Mouse (Mus musculus) bone marrow, adult 2 months (tissue): ENCODE data around the gene BC048562. TPM values are rescaled to one million over a fixed set of nuclear protein-coding genes. Genes with fewer than 3 reads are reported as not detected.

Experiments used
- H3K27ac ChIP-seq: fragments of 200-500 bp; 2 replicates; pipeline ENCODE4 v1.5.1; 2012; ENCODE audit warnings: low read depth, mild to moderate bottlenecking, control low read depth, inconsistent platforms, low read length; ENCODE audit not compliant: control insufficient read depth, poor library complexity, insufficient read depth
- H3K4me1 ChIP-seq: fragments of 200-500 bp; 2 replicates; pipeline ENCODE4 v1.6.1; 2011; ENCODE audit warnings: low read length; ENCODE audit not compliant: control insufficient read depth, insufficient read depth
- H3K4me3 ChIP-seq: fragments of 200-500 bp; replicated peaks from 2 replicates; pipeline ENCODE3; 2011; ENCODE audit warnings: mild to moderate bottlenecking, low read depth, low read length, control low read depth; ENCODE audit not compliant: control insufficient read depth
- CTCF ChIP-seq: fragments of 200-500 bp; IDR thresholded peaks from 2 replicates; pipeline ENCODE4 v1.5.1; 2011; ENCODE audit warnings: low read length, control low read depth; ENCODE audit not compliant: control insufficient read depth, insufficient read depth
- POLR2A ChIP-seq: fragments of 200-500 bp; IDR thresholded peaks from 2 replicates; pipeline ENCODE4 v1.6.1; 2011; ENCODE audit warnings: low read depth, mild to moderate bottlenecking, control low read depth, low read length, borderline replicate concordance; ENCODE audit not compliant: control insufficient read depth
- WGBS: fragments of 180-500 bp; shearing (Covaris S2); methylation state at CpG from one replicate; pipeline ENCODE4 v1.1.7; 2018; 5-methylcytosine and 5-hydroxymethylcytosine counted together
- polyA plus RNA-seq: library from polyadenylated mRNA; stranded (reverse); fragments of >200 nt; gene quantifications from 2 replicates; pipeline ENCODE4 v1.2.4, GENCODE M21; 2011; ENCODE audit warnings: low replicate concordance; ENCODE audit not compliant: missing spikeins, insufficient read depth, insufficient read length

BC048562 gene
- polyA plus RNA-seq, 1 experiment = not detected

GRCm38 (mm10) chr9:108401186-108401960 is 34.9 kb upstream of the BC048562 start:
- Histone ChIP-seq H3K27ac (no peak overlapping the region), H3K4me3 (no peak overlapping the region), H3K4me1 (no peaks in the 10 kb centered on the region; the same call in 1 of the 2 replicates)
- TF ChIP-seq POLR2A (no peak), CTCF (no peak)
- 79% methylated on average over 7 of the region's 7 CpGs for WGBS

- no peak overlapping the region for H3K27ac ChIP-seq
- no peaks in the 10 kb centered on the region; the same call in 1 of the 2 replicates for H3K4me1 ChIP-seq
- WGBS = 75% methylated on average over 4 of the region's 4 CpGs
- no peak overlapping the region for H3K4me3 ChIP-seq
- TF ChIP-seq POLR2A (no peak), CTCF (no peak)
Measured at GRCm38 (mm10) chr9:108403081-108403480, 33.2 kb upstream of the BC048562 start.

GRCm38 (mm10) chr9:108404451-108404850 is 31.8 kb upstream of the BC048562 start:
- Histone ChIP-seq H3K27ac (no peak overlapping the region), H3K4me3 (no peak overlapping the region), H3K4me1 (no peaks in the 10 kb centered on the region; the same call in 1 of the 2 replicates)
- 51% methylated on average over 8 of the region's 8 CpGs for WGBS
- no peak for TF ChIP-seq CTCF
- no peak for TF ChIP-seq POLR2A

GRCm38 (mm10) chr9:108409535-108409934 is 26.7 kb upstream of the BC048562 start:
- WGBS = 85% methylated on average over 4 of the region's 4 CpGs
- H3K4me3 ChIP-seq = no peak overlapping the region
- TF ChIP-seq CTCF = no peak
- TF ChIP-seq POLR2A = no peak
- H3K4me1 ChIP-seq = no peaks in the 10 kb centered on the region
- H3K27ac ChIP-seq = no peak overlapping the region

- H3K4me3 ChIP-seq = no peak overlapping the region
- H3K4me1 ChIP-seq = no peaks in the 10 kb centered on the region
- TF ChIP-seq CTCF (no peak), POLR2A (no peak)
- H3K27ac ChIP-seq = no peak overlapping the region
- 78% methylated on average over 9 of the region's 9 CpGs for WGBS
Measured at GRCm38 (mm10) chr9:108411381-108411942, 24.8 kb upstream of the BC048562 start.

GRCm38 (mm10) chr9:108412221-108412620 is 24.1 kb upstream of the BC048562 start:
- Histone ChIP-seq H3K4me3 (no peak overlapping the region), H3K4me1 (no peaks in the 10 kb centered on the region), H3K27ac (no peak overlapping the region)
- 66% methylated on average over 1 of the region's 1 CpGs for WGBS
- TF ChIP-seq POLR2A = no peak
- no peak for TF ChIP-seq CTCF

GRCm38 (mm10) chr9:108428384-108428783 is 7.9 kb upstream of the BC048562 start, which contains the start of gene Ccdc36:
Gene Ccdc36, minus strand, starts transcription at chr9:108428484.
- no peak within 1 kb of the TSS for H3K27ac ChIP-seq
- H3K4me1 ChIP-seq = no peaks in the 10 kb centered on the region
- no peak for TF ChIP-seq POLR2A
- no peak for TF ChIP-seq CTCF
- H3K4me3 ChIP-seq = no peak within 1 kb of the TSS

- 54% methylated on average over 32 of the region's 32 CpGs for WGBS
- Histone ChIP-seq H3K27ac (no peak overlapping the region), H3K4me1 (no peaks in the 10 kb centered on the region), H3K4me3 (no peak overlapping the region)
- no peak for TF ChIP-seq POLR2A
- no peak for TF ChIP-seq CTCF
Measured at GRCm38 (mm10) chr9:108431431-108432067, 4.7 kb upstream of the BC048562 start.
